Mouse (Mus musculus): ENCODE data around the gene Prpf4. TPM values are rescaled to one million over a fixed set of nuclear protein-coding genes. Genes with fewer than 3 reads are reported as not detected.

The Prpf4 gene
- polyA plus RNA-seq, 1 experiment from 2014 or later: 31.9 TPM

DNA sequence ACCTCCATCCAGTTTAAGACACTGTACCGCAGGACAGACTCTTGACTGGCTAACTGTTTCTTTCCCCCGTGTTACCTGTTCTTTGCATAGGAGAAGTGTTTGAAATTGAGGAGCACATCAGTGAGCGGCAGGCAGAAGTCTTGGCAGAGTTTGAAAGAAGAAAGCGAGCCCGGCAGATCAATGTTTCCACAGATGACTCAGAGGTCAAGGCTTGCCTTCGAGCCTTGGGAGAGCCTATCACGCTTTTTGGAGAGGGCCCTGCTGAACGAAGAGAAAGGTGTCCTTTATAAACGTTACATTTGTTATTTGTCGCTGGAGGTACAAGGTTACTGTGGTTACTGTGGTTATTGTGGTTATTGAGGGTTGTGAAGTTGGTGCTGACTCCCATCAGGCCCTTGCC, 3.0 kb downstream of the Prpf4 start:
- no peak overlapping the region for H3K9ac ChIP-seq (replicated peaks; ENCODE audit: low read length)
- ATAC-seq (replicated peaks; ENCODE audit: insufficient number of reproducible peaks, low FRiP score, low TSS enrichment, low read depth) (no peak), DNase-seq (ENCODE audit: low spot score) (no peak)
- no peak overlapping the region for H3K27ac ChIP-seq (replicated peaks; ENCODE audit: low read depth, low read length)
- H3K27me3 ChIP-seq (ENCODE audit: control insufficient read depth, insufficient read depth, low read length): no peaks in the 10 kb centered on the region
- no peaks in the 10 kb centered on the region for H3K9me3 ChIP-seq (replicated peaks; ENCODE audit: control insufficient read depth, low read length)
- H3K4me2 ChIP-seq (ENCODE audit: low read depth, low read length): no peak overlapping the region
- peaks cover 1% of the 10 kb centered on the region for H3K36me3 ChIP-seq (replicated peaks; ENCODE audit: control insufficient read depth, insufficient read depth, low read depth, low read length)
- H3K4me1 ChIP-seq (ENCODE audit: control insufficient read depth, insufficient read depth, low read length): no peaks in the 10 kb centered on the region
- 94% methylated on average over 10 of the region's 10 CpGs for WGBS
- no peak overlapping the region for H3K4me3 ChIP-seq (ENCODE audit: low read depth, low read length)

DNA sequence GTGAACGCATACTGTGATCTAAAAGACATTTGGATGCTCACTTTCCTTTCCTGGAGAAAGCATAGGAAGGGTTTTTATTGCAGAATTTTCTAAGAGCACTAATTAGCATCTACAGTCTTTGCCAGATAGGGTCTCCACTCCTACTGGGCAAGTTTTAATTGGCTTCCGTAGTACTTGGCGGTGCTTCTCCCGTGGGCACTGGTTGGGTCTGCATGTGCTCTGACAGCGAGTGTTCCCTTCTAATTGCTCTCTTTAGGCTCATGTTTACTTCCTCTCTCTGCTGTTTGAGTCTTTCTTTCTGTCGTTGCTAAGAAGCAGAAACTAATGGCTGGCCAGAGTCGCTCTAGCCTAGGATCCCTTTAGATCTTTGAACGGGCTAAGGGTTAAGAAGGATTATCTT, 9.9 kb downstream of the Prpf4 start:
- Histone ChIP-seq H3K4me1 (ENCODE audit: control insufficient read depth, insufficient read depth, low read length) (no peaks in the 10 kb centered on the region), H3K4me2 (ENCODE audit: low read depth, low read length) (no peak overlapping the region), H3K9me3 (replicated peaks; ENCODE audit: control insufficient read depth, low read length) (no peaks in the 10 kb centered on the region), H3K9ac (replicated peaks; ENCODE audit: low read length) (no peak overlapping the region), H3K27ac (replicated peaks; ENCODE audit: low read depth, low read length) (no peak overlapping the region), H3K4me3 (ENCODE audit: low read depth, low read length) (no peak overlapping the region), H3K27me3 (ENCODE audit: control insufficient read depth, insufficient read depth, low read length) (no peaks in the 10 kb centered on the region), H3K36me3 (replicated peaks; ENCODE audit: control insufficient read depth, insufficient read depth, low read depth, low read length) (peaks cover 16% of the 10 kb centered on the region)
- 88% methylated on average over 8 of the region's 8 CpGs for WGBS
- ATAC-seq (replicated peaks; ENCODE audit: insufficient number of reproducible peaks, low FRiP score, low TSS enrichment, low read depth) (no peak), DNase-seq (ENCODE audit: low spot score) (no peak)

DNA sequence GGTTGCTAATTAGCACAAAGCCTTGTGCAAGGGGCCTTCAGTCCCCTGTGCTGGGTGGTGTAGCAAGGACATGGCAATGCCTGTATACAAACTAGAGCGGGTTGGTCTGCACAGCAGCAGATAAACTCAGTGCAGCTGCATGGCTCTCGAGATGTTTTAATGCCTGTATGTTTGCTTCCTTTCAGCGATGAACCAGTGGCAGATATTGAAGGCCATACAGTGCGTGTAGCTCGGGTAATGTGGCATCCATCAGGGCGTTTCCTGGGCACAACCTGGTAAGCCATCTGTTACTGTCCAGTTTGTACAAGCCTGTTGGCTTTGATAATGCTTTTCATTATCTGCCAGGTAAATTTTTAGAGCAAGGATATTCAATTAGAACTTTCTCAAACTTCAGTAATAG, 10.5 kb downstream of the Prpf4 start:
- Histone ChIP-seq H3K4me3 (ENCODE audit: low read depth, low read length) (no peak overlapping the region), H3K9me3 (replicated peaks; ENCODE audit: control insufficient read depth, low read length) (no peaks in the 10 kb centered on the region), H3K27me3 (ENCODE audit: control insufficient read depth, insufficient read depth, low read length) (no peaks in the 10 kb centered on the region), H3K27ac (replicated peaks; ENCODE audit: low read depth, low read length) (no peak overlapping the region), H3K4me2 (ENCODE audit: low read depth, low read length) (no peak overlapping the region), H3K36me3 (replicated peaks; ENCODE audit: control insufficient read depth, insufficient read depth, low read depth, low read length) (peaks cover 19% of the 10 kb centered on the region), H3K4me1 (ENCODE audit: control insufficient read depth, insufficient read depth, low read length) (no peaks in the 10 kb centered on the region), H3K9ac (replicated peaks; ENCODE audit: low read length) (no peak overlapping the region)
- WGBS: 95% methylated on average over 6 of the region's 6 CpGs
- ATAC-seq (replicated peaks; ENCODE audit: insufficient number of reproducible peaks, low FRiP score, low TSS enrichment, low read depth) (no peak), DNase-seq (ENCODE audit: low spot score) (no peak)

DNA sequence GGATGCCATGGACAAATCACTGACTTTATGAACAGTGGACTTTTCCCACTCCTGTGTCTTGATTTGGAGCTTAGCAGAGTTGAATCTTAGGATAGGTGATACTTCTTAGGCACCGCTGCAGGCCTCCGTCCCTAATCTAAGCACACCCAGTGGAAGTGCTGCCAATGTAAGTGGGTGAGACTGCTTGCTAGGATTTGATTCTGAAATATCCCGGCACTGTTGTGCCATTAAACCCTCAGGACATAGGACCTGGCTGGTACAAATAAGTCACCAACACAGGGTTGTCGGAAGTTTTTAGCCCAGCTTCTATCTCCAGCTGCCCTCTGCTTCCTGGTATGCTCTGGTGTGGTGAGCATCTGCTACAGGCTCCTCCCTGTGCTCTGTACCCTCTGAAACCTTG, 17.3 kb downstream of the Prpf4 start:
- DNase-seq (ENCODE audit: low spot score): no peak
- H3K36me3 ChIP-seq (replicated peaks; ENCODE audit: control insufficient read depth, insufficient read depth, low read depth, low read length): peaks cover 10% of the 10 kb centered on the region
- WGBS: 90% methylated on average over 4 of the region's 4 CpGs
- H3K4me3 ChIP-seq (ENCODE audit: low read depth, low read length): no peak overlapping the region
- no peaks in the 10 kb centered on the region for H3K9me3 ChIP-seq (replicated peaks; ENCODE audit: control insufficient read depth, low read length)
- H3K27ac ChIP-seq (replicated peaks; ENCODE audit: low read depth, low read length): no peak overlapping the region
- no peak for ATAC-seq (replicated peaks; ENCODE audit: insufficient number of reproducible peaks, low FRiP score, low TSS enrichment, low read depth)
- no peaks in the 10 kb centered on the region for H3K4me1 ChIP-seq (ENCODE audit: control insufficient read depth, insufficient read depth, low read length)
- H3K4me2 ChIP-seq (ENCODE audit: low read depth, low read length): no peak overlapping the region
- H3K9ac ChIP-seq (replicated peaks; ENCODE audit: low read length): no peak overlapping the region
- no peaks in the 10 kb centered on the region for H3K27me3 ChIP-seq (ENCODE audit: control insufficient read depth, insufficient read depth, low read length)

DNA sequence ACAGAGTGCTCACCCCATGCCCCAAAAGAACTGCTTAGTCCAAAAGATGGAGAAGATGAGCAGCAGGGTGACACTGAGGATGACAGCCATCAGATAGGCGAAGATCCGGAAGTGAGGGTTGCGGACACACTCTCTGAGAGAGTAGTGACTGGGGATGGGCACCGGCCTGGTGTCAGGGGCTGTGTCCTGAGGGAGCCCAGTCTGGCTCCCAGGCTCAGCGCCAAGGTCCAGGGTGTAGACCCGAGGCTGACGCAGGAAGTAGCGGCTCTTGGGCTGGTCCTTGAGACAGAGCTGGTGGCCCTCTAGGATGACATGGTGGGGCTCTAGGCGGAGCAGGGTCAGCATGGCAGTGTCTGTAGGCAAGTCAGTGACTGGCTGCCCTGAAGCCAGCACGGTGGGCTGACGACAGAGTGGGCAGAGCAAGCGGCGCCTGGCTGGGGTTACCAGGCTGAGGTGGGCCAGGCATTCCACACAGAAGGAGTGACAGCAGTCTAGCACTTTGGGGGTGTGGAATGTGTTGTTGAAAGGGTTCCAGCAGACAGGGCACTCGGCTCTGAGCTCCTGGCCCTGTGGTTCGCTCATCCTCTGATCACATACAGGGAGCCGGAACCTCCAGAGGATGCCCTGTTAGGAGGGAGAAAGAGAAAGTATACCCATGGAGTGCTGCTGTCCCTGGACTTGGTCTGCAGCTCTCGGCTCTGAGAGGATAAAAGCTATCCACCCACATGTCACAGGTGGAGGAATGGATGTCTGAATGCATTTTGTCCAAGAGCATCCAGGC, 19.6 kb downstream of the Prpf4 start:
- Histone ChIP-seq H3K27ac (replicated peaks; ENCODE audit: low read depth, low read length) (no peak overlapping the region), H3K36me3 (replicated peaks; ENCODE audit: control insufficient read depth, insufficient read depth, low read depth, low read length) (peaks cover 3% of the 10 kb centered on the region; the same call in 1 of the 2 replicates), H3K27me3 (ENCODE audit: control insufficient read depth, insufficient read depth, low read length) (no peaks in the 10 kb centered on the region), H3K9ac (replicated peaks; ENCODE audit: low read length) (no peak overlapping the region), H3K4me2 (ENCODE audit: low read depth, low read length) (no peak overlapping the region), H3K9me3 (replicated peaks; ENCODE audit: control insufficient read depth, low read length) (no peaks in the 10 kb centered on the region), H3K4me3 (ENCODE audit: low read depth, low read length) (no peak overlapping the region), H3K4me1 (ENCODE audit: control insufficient read depth, insufficient read depth, low read length) (no peaks in the 10 kb centered on the region)
- DNase-seq (ENCODE audit: low spot score) (no peak), ATAC-seq (replicated peaks; ENCODE audit: insufficient number of reproducible peaks, low FRiP score, low TSS enrichment, low read depth) (peak; percentile 55; the same call in 1 of the 2 replicates)
- WGBS: 85% methylated on average over 17 of the region's 17 CpGs

DNA sequence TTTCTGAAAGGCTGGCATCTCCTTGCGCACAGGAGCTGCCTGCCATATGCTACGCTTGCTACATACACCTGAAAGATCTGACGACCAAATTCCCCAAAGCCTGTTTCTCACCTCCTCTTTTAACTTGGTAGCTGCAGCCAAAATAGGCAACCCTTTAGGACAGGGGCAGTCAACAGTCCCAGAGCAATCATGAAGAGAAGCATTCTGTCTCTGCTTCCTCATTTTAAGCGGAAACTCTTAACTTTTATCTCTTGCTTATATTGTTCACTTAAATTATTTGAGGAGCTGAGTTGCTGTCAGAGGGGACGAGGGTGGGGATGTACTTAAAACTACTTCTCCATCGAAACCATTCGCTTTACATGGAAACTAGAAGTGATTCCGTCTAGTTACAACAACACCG, 21.0 kb downstream of the Prpf4 start:
- H3K27ac ChIP-seq (replicated peaks; ENCODE audit: low read depth, low read length): no peak overlapping the region
- H3K36me3 ChIP-seq (replicated peaks; ENCODE audit: control insufficient read depth, insufficient read depth, low read depth, low read length): no peaks in the 10 kb centered on the region; the same call in 1 of the 2 replicates
- H3K4me2 ChIP-seq (ENCODE audit: low read depth, low read length): no peak overlapping the region
- H3K4me1 ChIP-seq (ENCODE audit: control insufficient read depth, insufficient read depth, low read length): no peaks in the 10 kb centered on the region
- H3K27me3 ChIP-seq (ENCODE audit: control insufficient read depth, insufficient read depth, low read length): no peaks in the 10 kb centered on the region
- H3K9me3 ChIP-seq (replicated peaks; ENCODE audit: control insufficient read depth, low read length): no peaks in the 10 kb centered on the region
- H3K9ac ChIP-seq (replicated peaks; ENCODE audit: low read length): no peak overlapping the region
- ATAC-seq (replicated peaks; ENCODE audit: insufficient number of reproducible peaks, low FRiP score, low TSS enrichment, low read depth): no peak
- no peak overlapping the region for H3K4me3 ChIP-seq (ENCODE audit: low read depth, low read length)
- DNase-seq (ENCODE audit: low spot score): no peak
- 86% methylated on average over 9 of the region's 9 CpGs for WGBS

DNA sequence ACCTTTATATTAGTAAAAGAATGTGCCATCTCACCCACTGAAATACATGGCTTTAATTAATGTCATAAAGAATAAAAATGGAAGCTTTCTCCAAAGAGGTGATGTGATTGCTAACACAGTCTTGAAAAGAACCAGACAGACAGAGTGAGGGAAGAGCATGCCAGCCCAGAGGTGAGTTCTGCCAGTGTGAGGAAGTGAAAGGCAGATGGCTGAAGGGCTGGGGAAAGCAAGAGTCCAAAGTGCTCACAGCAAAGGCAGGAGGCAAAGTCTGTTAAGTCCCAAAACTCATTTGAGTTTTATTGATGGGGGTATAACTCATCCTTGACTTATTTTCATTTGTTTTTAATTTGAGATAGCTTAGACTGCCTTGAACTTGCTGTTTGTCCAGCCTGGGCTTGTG, 22.1 kb downstream of the Prpf4 start:
- no peak for ATAC-seq (replicated peaks; ENCODE audit: insufficient number of reproducible peaks, low FRiP score, low TSS enrichment, low read depth)
- no peak for DNase-seq (ENCODE audit: low spot score)

DNA sequence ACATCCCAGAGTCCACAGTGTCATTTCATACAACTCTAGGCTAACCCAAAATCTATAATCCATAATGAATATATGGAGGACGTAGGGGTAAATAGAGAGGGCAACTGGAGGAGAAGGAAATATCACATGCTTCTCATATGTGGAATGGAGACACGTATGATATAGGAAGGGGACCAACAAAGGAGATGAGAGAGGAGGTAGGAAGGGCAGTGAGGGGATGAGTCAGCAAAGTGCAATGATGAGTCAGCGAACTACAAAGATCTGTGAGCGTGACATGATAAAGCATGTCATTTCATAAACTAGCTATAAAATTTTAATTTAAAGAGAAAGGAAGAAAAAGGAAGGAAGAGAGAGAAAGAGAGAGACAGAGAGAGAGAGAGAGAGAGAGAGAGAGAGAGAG, 22.9 kb downstream of the Prpf4 start:
- no peak overlapping the region for H3K9ac ChIP-seq (replicated peaks; ENCODE audit: low read length)
- H3K4me2 ChIP-seq (ENCODE audit: low read depth, low read length): no peak overlapping the region
- H3K27ac ChIP-seq (replicated peaks; ENCODE audit: low read depth, low read length): no peak overlapping the region
- no peaks in the 10 kb centered on the region for H3K27me3 ChIP-seq (ENCODE audit: control insufficient read depth, insufficient read depth, low read length)
- DNase-seq (ENCODE audit: low spot score) (no peak), ATAC-seq (replicated peaks; ENCODE audit: insufficient number of reproducible peaks, low FRiP score, low TSS enrichment, low read depth) (no peak)
- no peak overlapping the region for H3K4me3 ChIP-seq (ENCODE audit: low read depth, low read length)
- H3K4me1 ChIP-seq (ENCODE audit: control insufficient read depth, insufficient read depth, low read length): no peaks in the 10 kb centered on the region
- 79% methylated on average over 4 of the region's 4 CpGs for WGBS
- no peaks in the 10 kb centered on the region for H3K9me3 ChIP-seq (replicated peaks; ENCODE audit: control insufficient read depth, low read length)
- H3K36me3 ChIP-seq (replicated peaks; ENCODE audit: control insufficient read depth, insufficient read depth, low read depth, low read length): no peaks in the 10 kb centered on the region

More for the DNA sequence above, 22.1 kb downstream of the Prpf4 start:
- Histone ChIP-seq H3K4me2 (ENCODE audit: low read depth, low read length) (no peak overlapping the region), H3K4me1 (ENCODE audit: control insufficient read depth, insufficient read depth, low read length) (no peaks in the 10 kb centered on the region), H3K9me3 (replicated peaks; ENCODE audit: control insufficient read depth, low read length) (no peaks in the 10 kb centered on the region), H3K9ac (replicated peaks; ENCODE audit: low read length) (no peak overlapping the region), H3K27me3 (ENCODE audit: control insufficient read depth, insufficient read depth, low read length) (no peaks in the 10 kb centered on the region), H3K36me3 (replicated peaks; ENCODE audit: control insufficient read depth, insufficient read depth, low read depth, low read length) (no peaks in the 10 kb centered on the region), H3K4me3 (ENCODE audit: low read depth, low read length) (no peak overlapping the region), H3K27ac (replicated peaks; ENCODE audit: low read depth, low read length) (no peak overlapping the region)
